Mouse (Mus musculus) lung, embryonic 14.5 days (tissue): ENCODE results near the gene Tmem115. TPM values are rescaled to one million over a fixed set of nuclear protein-coding genes. Genes with fewer than 3 reads are reported as not detected.

Source experiments
- ATAC-seq: fragments of 200-750 bp; cut with Nextera tagmentation; 2 replicates; pipeline ENCODE4 v1.8.0; 2017; ENCODE audit warnings: mild to moderate bottlenecking, moderate TSS enrichment, moderate library complexity; ENCODE audit not compliant: insufficient read depth
- DNase-seq: peaks from one replicate; pipeline ENCODE4 v3.0.0-alpha.2; 2015
- H3K27ac ChIP-seq: fragments of 300-500 bp; sonication (generic); 2 replicates; pipeline ENCODE4 v1.5.1; 2014; ENCODE audit warnings: low read depth, mild to moderate bottlenecking, moderate library complexity
- H3K27me3 ChIP-seq: fragments of 300-500 bp; sonication (generic); 2 replicates; pipeline ENCODE4 v1.6.1; 2014; ENCODE audit warnings: low read length, control low read depth; ENCODE audit not compliant: insufficient read depth
- H3K36me3 ChIP-seq: fragments of 300-500 bp; sonication (generic); 2 replicates; pipeline ENCODE4 v1.6.1; 2014; ENCODE audit warnings: control low read depth; ENCODE audit not compliant: insufficient read depth
- H3K4me1 ChIP-seq: fragments of 300-500 bp; sonication (generic); 2 replicates; pipeline ENCODE4 v1.6.1; 2014; ENCODE audit warnings: antibody characterized with exemption, control low read depth; ENCODE audit not compliant: insufficient read depth
- H3K4me2 ChIP-seq: fragments of 300-500 bp; sonication (generic); 2 replicates; pipeline ENCODE4 v1.6.1; 2014; ENCODE audit warnings: mild to moderate bottlenecking
- H3K4me3 ChIP-seq: fragments of 300-500 bp; sonication (generic); 2 replicates; pipeline ENCODE4 v1.5.1; 2014; ENCODE audit warnings: low read depth, low read length
- H3K9ac ChIP-seq: fragments of 300-500 bp; sonication (generic); 2 replicates; pipeline ENCODE4 v1.6.1; 2014
- H3K9me3 ChIP-seq: fragments of 300-500 bp; sonication (generic); 2 replicates; pipeline ENCODE4 v1.6.1; 2016; ENCODE audit warnings: low read depth, low read length, control low read depth
- CTCF ChIP-seq: IDR thresholded peaks from 2 replicates; pipeline ENCODE4 v1.5.1; 2016; ENCODE audit warnings: antibody characterized with exemption, low read depth
- WGBS: fragments of 180-500 bp; shearing (Covaris S2); extraction: QIAGEN DNeasy Blood & Tissue Kit; methylation state at CpG from one replicate; pipeline ENCODE4 v1.1.7; 2014; 5-methylcytosine and 5-hydroxymethylcytosine counted together
- polyA plus RNA-seq: library from polyadenylated mRNA; unstranded; fragments of >200 nt; fragmentation: Nextera tagmentation; extraction: Ambion mirVana; gene quantifications from 2 replicates; pipeline ENCODE4 v1.2.1, GENCODE M21; 2014

Gene Tmem115
- polyA plus RNA-seq, 1 experiment from 2014 or later: 45.3 TPM

GRCm38 (mm10) chr9:107544196-107544700 lies 10.5 kb downstream of the Tmem115 start:
- DNase-seq (no peak), ATAC-seq (no peak)
- no peak overlapping the region for H3K4me3 ChIP-seq
- no peak overlapping the region for H3K4me2 ChIP-seq
- H3K9me3 ChIP-seq: no peaks in the 10 kb centered on the region
- H3K9ac ChIP-seq: no peak overlapping the region
- H3K27me3 ChIP-seq: no peaks in the 10 kb centered on the region
- peaks cover 14% of the 10 kb centered on the region for H3K4me1 ChIP-seq
- H3K36me3 ChIP-seq: peaks cover 33% of the 10 kb centered on the region
- no peak for TF ChIP-seq CTCF
- WGBS: 94% methylated on average over 17 of the region's 17 CpGs
- no peak overlapping the region for H3K27ac ChIP-seq

GRCm38 (mm10) chr9:107544729-107545128 lies 11.0 kb downstream of the Tmem115 start:
- no peak overlapping the region for H3K4me3 ChIP-seq
- no peak overlapping the region for H3K27ac ChIP-seq
- no peak overlapping the region for H3K9ac ChIP-seq
- peaks cover 28% of the 10 kb centered on the region for H3K36me3 ChIP-seq
- H3K4me1 ChIP-seq: peaks cover 14% of the 10 kb centered on the region
- 93% methylated on average over 12 of the region's 12 CpGs for WGBS
- no peak for TF ChIP-seq CTCF
- ATAC-seq (no peak), DNase-seq (no peak)
- no peak overlapping the region for H3K4me2 ChIP-seq
- no peaks in the 10 kb centered on the region for H3K9me3 ChIP-seq
- no peaks in the 10 kb centered on the region for H3K27me3 ChIP-seq

- Histone ChIP-seq H3K4me1 (peaks cover 14% of the 10 kb centered on the region), H3K4me2 (no peak overlapping the region), H3K9me3 (no peaks in the 10 kb centered on the region), H3K9ac (no peak overlapping the region), H3K27ac (no peak overlapping the region), H3K27me3 (no peaks in the 10 kb centered on the region), H3K36me3 (peaks cover 25% of the 10 kb centered on the region), H3K4me3 (no peak overlapping the region)
- ATAC-seq: no peak
- DNase-seq: no peak
- 85% methylated on average over 10 of the region's 10 CpGs for WGBS
- TF ChIP-seq CTCF: no peak
Observed at GRCm38 (mm10) chr9:107545199-107545598, 11.5 kb downstream of the Tmem115 start.

DNA sequence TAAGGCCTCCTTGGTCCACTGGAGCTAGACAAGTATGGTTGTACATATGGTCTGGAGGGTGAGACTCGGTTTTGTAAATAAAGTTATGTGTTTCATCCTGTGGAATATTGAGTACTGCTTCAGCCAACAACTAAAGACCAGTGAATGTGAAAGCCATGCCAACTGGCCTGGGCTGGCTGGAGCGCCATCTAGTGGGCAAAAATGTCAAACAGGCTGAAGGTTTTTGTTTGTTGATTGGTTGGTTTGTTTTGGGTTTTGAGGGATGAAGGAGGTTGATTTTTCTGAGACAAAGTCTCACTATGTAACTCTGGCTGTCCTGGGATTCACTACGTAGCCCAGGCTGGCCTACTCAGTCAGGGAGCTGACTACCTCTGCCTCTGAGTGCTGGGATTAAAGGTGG lies 11.9 kb downstream of the Tmem115 start:
- H3K9ac ChIP-seq: no peak overlapping the region
- no peak overlapping the region for H3K4me2 ChIP-seq
- no peaks in the 10 kb centered on the region for H3K27me3 ChIP-seq
- peak; percentile 90 for DNase-seq
- TF ChIP-seq CTCF: peak; percentile 93
- ATAC-seq: no peak
- no peaks in the 10 kb centered on the region for H3K9me3 ChIP-seq
- H3K4me1 ChIP-seq: peaks cover 14% of the 10 kb centered on the region
- no peak overlapping the region for H3K4me3 ChIP-seq
- WGBS: 12% methylated on average over 3 of the region's 3 CpGs
- H3K36me3 ChIP-seq: peaks cover 23% of the 10 kb centered on the region
- no peak overlapping the region for H3K27ac ChIP-seq

- TF ChIP-seq CTCF: no peak
- Histone ChIP-seq H3K27me3 (no peaks in the 10 kb centered on the region), H3K4me1 (peaks cover 18% of the 10 kb centered on the region), H3K4me2 (peak within 1 kb of the TSS; percentile 53), H3K4me3 (peak within 1 kb of the TSS; percentile 16), H3K27ac (no peak within 1 kb of the TSS), H3K9ac (0 out of 2 replicates have a peak within 1 kb of the TSS, but pooled peaks have one; percentile 28), H3K36me3 (peaks cover 23% of the 10 kb centered on the region), H3K9me3 (no peaks in the 10 kb centered on the region)
- 2% methylated on average over 20 of the region's 20 CpGs for WGBS
- peak; percentile 98 for DNase-seq
- ATAC-seq: peak; percentile 64
Observed at GRCm38 (mm10) chr9:107547026-107547425, 13.3 kb downstream of the Tmem115 start, which contains the start of gene Zmynd10. Gene Zmynd10, plus strand, starts transcription at chr9:107547298.

DNA sequence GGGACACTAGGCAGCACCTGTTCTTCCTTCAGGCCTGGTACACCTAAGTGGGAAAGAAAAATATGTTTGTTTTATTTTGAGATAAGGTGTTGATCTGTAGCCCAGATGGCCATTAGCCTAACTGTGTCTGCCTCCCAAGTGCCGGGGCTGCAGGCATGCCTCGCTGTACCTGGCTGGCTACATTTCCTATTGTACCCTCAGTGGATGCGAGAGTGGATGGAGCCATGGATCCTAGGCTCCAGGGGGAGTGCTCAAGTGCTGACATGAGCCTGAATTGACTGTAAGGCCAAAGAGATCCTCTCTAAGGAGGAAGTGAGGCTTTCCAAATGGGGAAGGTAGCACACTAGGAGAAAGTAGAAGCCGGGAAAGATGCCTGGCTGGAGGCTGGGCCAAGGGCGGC lies 14.2 kb downstream of the Tmem115 start:
- H3K36me3 ChIP-seq: peaks cover 23% of the 10 kb centered on the region
- no peaks in the 10 kb centered on the region for H3K27me3 ChIP-seq
- no peak overlapping the region for H3K9ac ChIP-seq
- no peak overlapping the region for H3K4me3 ChIP-seq
- ATAC-seq (no peak), DNase-seq (no peak)
- WGBS: 72% methylated on average over 5 of the region's 5 CpGs
- H3K27ac ChIP-seq: no peak overlapping the region
- H3K4me2 ChIP-seq: no peak overlapping the region
- no peaks in the 10 kb centered on the region for H3K9me3 ChIP-seq
- peaks cover 21% of the 10 kb centered on the region for H3K4me1 ChIP-seq
- TF ChIP-seq CTCF: no peak

DNA sequence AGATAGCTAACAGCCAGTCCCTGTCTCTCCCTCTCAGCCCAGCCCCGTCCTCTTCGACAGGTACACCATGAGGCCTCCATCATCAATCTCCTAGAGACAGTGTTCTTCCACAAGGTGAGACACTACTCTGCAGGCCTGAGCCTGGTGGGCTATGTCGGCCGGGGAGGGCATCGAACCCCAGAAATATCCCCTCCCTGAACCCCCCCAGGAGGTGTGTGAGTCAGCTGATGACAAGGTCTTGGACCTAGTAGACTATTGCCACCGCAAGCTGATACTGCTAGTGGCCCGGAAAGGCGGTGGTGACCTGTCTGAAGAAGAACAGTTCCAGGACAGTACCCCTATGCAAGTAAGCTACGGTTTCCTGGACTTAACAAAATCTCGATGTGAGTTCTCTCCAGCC lies 15.1 kb downstream of the Tmem115 start:
- no peak overlapping the region for H3K9ac ChIP-seq
- H3K27ac ChIP-seq: no peak overlapping the region
- H3K9me3 ChIP-seq: no peaks in the 10 kb centered on the region
- DNase-seq (no peak), ATAC-seq (no peak)
- H3K4me3 ChIP-seq: no peak overlapping the region
- WGBS: 84% methylated on average over 10 of the region's 10 CpGs
- no peaks in the 10 kb centered on the region for H3K27me3 ChIP-seq
- no peak for TF ChIP-seq CTCF
- H3K36me3 ChIP-seq: peaks cover 18% of the 10 kb centered on the region
- H3K4me2 ChIP-seq: no peak overlapping the region
- peaks cover 27% of the 10 kb centered on the region for H3K4me1 ChIP-seq
